Mouse (Mus musculus): ENCODE results near the gene Rtn4r. TPM values are rescaled to one million over a fixed set of nuclear protein-coding genes. Genes with fewer than 3 reads are reported as not detected.

The Rtn4r gene
- polyA plus RNA-seq, 1 experiment from 2014 or later: 2.2 TPM

- ATAC-seq (ENCODE audit: low FRiP score) (peak; percentile 78; the same call in 1 of the 2 replicates), DNase-seq (ENCODE audit: low spot score, missing footprints) (peak; percentile 91)
- H3K4me2 ChIP-seq: no peak overlapping the region
- H3K9ac ChIP-seq (ENCODE audit: low read length): no peak overlapping the region
- no peak overlapping the region for H3K27ac ChIP-seq (ENCODE audit: low read depth, low read length)
- no peaks in the 10 kb centered on the region for H3K9me3 ChIP-seq (ENCODE audit: control insufficient read depth, low read length)
- H3K36me3 ChIP-seq (ENCODE audit: control insufficient read depth, insufficient read depth, low read length): no peaks in the 10 kb centered on the region
- no peak overlapping the region for H3K4me3 ChIP-seq (ENCODE audit: low read depth, low read length)
- 26% methylated on average over 8 of the region's 8 CpGs for WGBS
- no peaks in the 10 kb centered on the region for H3K27me3 ChIP-seq (ENCODE audit: control insufficient read depth, insufficient read depth, low read length)
- no peaks in the 10 kb centered on the region for H3K4me1 ChIP-seq (ENCODE audit: control insufficient read depth, insufficient read depth, low read length)
Measured at GRCm38 (mm10) chr16:18119031-18119730, 8.3 kb upstream of the Rtn4r start.

GRCm38 (mm10) chr16:18122740-18123139 is 4.7 kb upstream of the Rtn4r start:
- 74% methylated on average over 2 of the region's 2 CpGs for WGBS
- H3K4me3 ChIP-seq (ENCODE audit: low read depth, low read length): no peak overlapping the region
- H3K9me3 ChIP-seq (ENCODE audit: control insufficient read depth, low read length): no peaks in the 10 kb centered on the region
- ATAC-seq (ENCODE audit: low FRiP score) (no peak), DNase-seq (ENCODE audit: low spot score, missing footprints) (no peak)
- no peak overlapping the region for H3K9ac ChIP-seq (ENCODE audit: low read length)
- H3K4me2 ChIP-seq: no peak overlapping the region
- no peak overlapping the region for H3K27ac ChIP-seq (ENCODE audit: low read depth, low read length)
- H3K4me1 ChIP-seq (ENCODE audit: control insufficient read depth, insufficient read depth, low read length): peaks cover under 1% of the 10 kb centered on the region; the same call in 1 of the 2 replicates
- peaks cover 18% of the 10 kb centered on the region for H3K27me3 ChIP-seq (ENCODE audit: control insufficient read depth, insufficient read depth, low read length)
- no peaks in the 10 kb centered on the region for H3K36me3 ChIP-seq (ENCODE audit: control insufficient read depth, insufficient read depth, low read length)

GRCm38 (mm10) chr16:18123471-18123870 is 4.0 kb upstream of the Rtn4r start:
- Histone ChIP-seq H3K4me2 (no peak overlapping the region), H3K4me1 (ENCODE audit: control insufficient read depth, insufficient read depth, low read length) (peaks cover 5% of the 10 kb centered on the region), H3K4me3 (ENCODE audit: low read depth, low read length) (no peak overlapping the region), H3K9ac (ENCODE audit: low read length) (no peak overlapping the region), H3K36me3 (ENCODE audit: control insufficient read depth, insufficient read depth, low read length) (no peaks in the 10 kb centered on the region), H3K9me3 (ENCODE audit: control insufficient read depth, low read length) (no peaks in the 10 kb centered on the region), H3K27ac (ENCODE audit: low read depth, low read length) (no peak overlapping the region), H3K27me3 (ENCODE audit: control insufficient read depth, insufficient read depth, low read length) (peaks cover 25% of the 10 kb centered on the region)
- WGBS: 57% methylated on average over 1 of the region's 1 CpGs
- ATAC-seq (ENCODE audit: low FRiP score): no peak
- no peak for DNase-seq (ENCODE audit: low spot score, missing footprints)

GRCm38 (mm10) chr16:18124040-18124439 is 3.4 kb upstream of the Rtn4r start:
- DNase-seq (ENCODE audit: low spot score, missing footprints) (no peak), ATAC-seq (ENCODE audit: low FRiP score) (no peak)
- Histone ChIP-seq H3K4me1 (ENCODE audit: control insufficient read depth, insufficient read depth, low read length) (peaks cover 5% of the 10 kb centered on the region), H3K27ac (ENCODE audit: low read depth, low read length) (no peak overlapping the region), H3K36me3 (ENCODE audit: control insufficient read depth, insufficient read depth, low read length) (no peaks in the 10 kb centered on the region), H3K9ac (ENCODE audit: low read length) (no peak overlapping the region), H3K9me3 (ENCODE audit: control insufficient read depth, low read length) (no peaks in the 10 kb centered on the region), H3K4me3 (ENCODE audit: low read depth, low read length) (no peak overlapping the region), H3K4me2 (no peak overlapping the region), H3K27me3 (ENCODE audit: control insufficient read depth, insufficient read depth, low read length) (peaks cover 31% of the 10 kb centered on the region)
- WGBS: 79% methylated on average over 4 of the region's 4 CpGs

- no peaks in the 10 kb centered on the region for H3K9me3 ChIP-seq (ENCODE audit: control insufficient read depth, low read length)
- no peaks in the 10 kb centered on the region for H3K36me3 ChIP-seq (ENCODE audit: control insufficient read depth, insufficient read depth, low read length)
- H3K9ac ChIP-seq (ENCODE audit: low read length): no peak overlapping the region
- H3K4me1 ChIP-seq (ENCODE audit: control insufficient read depth, insufficient read depth, low read length): peaks cover 5% of the 10 kb centered on the region
- no peak overlapping the region for H3K4me3 ChIP-seq (ENCODE audit: low read depth, low read length)
- no peak overlapping the region for H3K27ac ChIP-seq (ENCODE audit: low read depth, low read length)
- 37% methylated on average over 5 of the region's 5 CpGs for WGBS
- no peak overlapping the region for H3K4me2 ChIP-seq
- ATAC-seq (ENCODE audit: low FRiP score) (no peak), DNase-seq (ENCODE audit: low spot score, missing footprints) (no peak)
- H3K27me3 ChIP-seq (ENCODE audit: control insufficient read depth, insufficient read depth, low read length): peaks cover 37% of the 10 kb centered on the region
Measured at GRCm38 (mm10) chr16:18124626-18125025, 2.8 kb upstream of the Rtn4r start.

- ATAC-seq (ENCODE audit: low FRiP score) (no peak), DNase-seq (ENCODE audit: low spot score, missing footprints) (no peak)
- Histone ChIP-seq H3K27me3 (ENCODE audit: control insufficient read depth, insufficient read depth, low read length) (peaks cover 37% of the 10 kb centered on the region), H3K9me3 (ENCODE audit: control insufficient read depth, low read length) (no peaks in the 10 kb centered on the region), H3K36me3 (ENCODE audit: control insufficient read depth, insufficient read depth, low read length) (no peaks in the 10 kb centered on the region), H3K4me3 (ENCODE audit: low read depth, low read length) (no peak overlapping the region), H3K4me1 (ENCODE audit: control insufficient read depth, insufficient read depth, low read length) (peaks cover 5% of the 10 kb centered on the region), H3K27ac (ENCODE audit: low read depth, low read length) (no peak overlapping the region), H3K4me2 (no peak overlapping the region), H3K9ac (ENCODE audit: low read length) (no peak overlapping the region)
- WGBS: 80% methylated on average over 2 of the region's 2 CpGs
Measured at GRCm38 (mm10) chr16:18125131-18125530, 2.3 kb upstream of the Rtn4r start.

- H3K27ac ChIP-seq (ENCODE audit: low read depth, low read length): no peak overlapping the region
- no peak overlapping the region for H3K9ac ChIP-seq (ENCODE audit: low read length)
- no peak overlapping the region for H3K4me3 ChIP-seq (ENCODE audit: low read depth, low read length)
- no peak for ATAC-seq (ENCODE audit: low FRiP score)
- no peaks in the 10 kb centered on the region for H3K36me3 ChIP-seq (ENCODE audit: control insufficient read depth, insufficient read depth, low read length)
- H3K27me3 ChIP-seq (ENCODE audit: control insufficient read depth, insufficient read depth, low read length): peaks cover 37% of the 10 kb centered on the region
- H3K4me2 ChIP-seq: no peak overlapping the region
- DNase-seq (ENCODE audit: low spot score, missing footprints): no peak
- H3K4me1 ChIP-seq (ENCODE audit: control insufficient read depth, insufficient read depth, low read length): peaks cover 5% of the 10 kb centered on the region
- H3K9me3 ChIP-seq (ENCODE audit: control insufficient read depth, low read length): no peaks in the 10 kb centered on the region
- WGBS: 77% methylated on average over 3 of the region's 3 CpGs
Measured at GRCm38 (mm10) chr16:18126211-18126610, 1.2 kb upstream of the Rtn4r start.

GRCm38 (mm10) chr16:18127871-18128563 is 575 bp downstream of the Rtn4r start:
- Histone ChIP-seq H3K27me3 (ENCODE audit: control insufficient read depth, insufficient read depth, low read length) (peaks cover 37% of the 10 kb centered on the region), H3K9me3 (ENCODE audit: control insufficient read depth, low read length) (no peaks in the 10 kb centered on the region), H3K36me3 (ENCODE audit: control insufficient read depth, insufficient read depth, low read length) (no peaks in the 10 kb centered on the region), H3K4me3 (ENCODE audit: low read depth, low read length) (peak overlapping the region; percentile 69), H3K9ac (ENCODE audit: low read length) (peak overlapping the region; percentile 78), H3K4me2 (peak overlapping the region; percentile 98), H3K27ac (ENCODE audit: low read depth, low read length) (no peak overlapping the region), H3K4me1 (ENCODE audit: control insufficient read depth, insufficient read depth, low read length) (peaks cover 5% of the 10 kb centered on the region)
- 1% methylated on average over 51 of the region's 52 CpGs for WGBS
- DNase-seq (ENCODE audit: low spot score, missing footprints) (peak; percentile 91), ATAC-seq (ENCODE audit: low FRiP score) (peak; percentile 62)

- ATAC-seq (ENCODE audit: low FRiP score): no peak
- H3K9me3 ChIP-seq (ENCODE audit: control insufficient read depth, low read length): no peaks in the 10 kb centered on the region
- H3K4me1 ChIP-seq (ENCODE audit: control insufficient read depth, insufficient read depth, low read length): peaks cover 5% of the 10 kb centered on the region
- H3K27ac ChIP-seq (ENCODE audit: low read depth, low read length): no peak overlapping the region
- peak overlapping the region; percentile 69 for H3K4me3 ChIP-seq (ENCODE audit: low read depth, low read length)
- peak; percentile 86 for DNase-seq (ENCODE audit: low spot score, missing footprints)
- H3K27me3 ChIP-seq (ENCODE audit: control insufficient read depth, insufficient read depth, low read length): peaks cover 37% of the 10 kb centered on the region
- 63% methylated on average over 6 of the region's 6 CpGs for WGBS
- H3K4me2 ChIP-seq: peak overlapping the region; percentile 98
- no peak overlapping the region; the same call in 1 of the 2 replicates for H3K9ac ChIP-seq (ENCODE audit: low read length)
- no peaks in the 10 kb centered on the region for H3K36me3 ChIP-seq (ENCODE audit: control insufficient read depth, insufficient read depth, low read length)
Measured at GRCm38 (mm10) chr16:18128564-18128935, 1.1 kb downstream of the Rtn4r start.

Data from midbrain, embryonic 11.5 days (tissue).